In genomic region chr2:135930696-135931095, GRCm38 (mm10) we compare ENCODE assay signal across 30 mouse cellular contexts.
"Had no signal": no experiment of that assay in that cellular context is flagged by ENCODE, and none has a peak within 500 bp of the region (broad histone marks: within the 10 kb centered on the region; RNA-seq: fewer than 3 reads in every experiment).

No protein-coding gene starts in this region.

- H3K4me1 ChIP-seq: liver, embryonic 12.5 days; liver, embryonic 13.5 days; liver, embryonic 15.5 days; lung, embryonic 15.5 days had no signal

- H3K27me3 ChIP-seq: limb, embryonic 12.5 days; limb, embryonic 13.5 days; limb, embryonic 15.5 days; liver, embryonic 12.5 days; liver, embryonic 13.5 days; liver, embryonic 15.5 days; lung, embryonic 15.5 days; megakaryocyte, embryonic 14.5 days; midbrain, embryonic 12.5 days; midbrain, embryonic 13.5 days; midbrain, embryonic 15.5 days had no signal

- H3K9ac ChIP-seq: limb, embryonic 12.5 days; limb, embryonic 13.5 days; limb, embryonic 15.5 days; liver, embryonic 12.5 days; liver, embryonic 13.5 days; liver, embryonic 14.5 days; liver, embryonic 15.5 days; liver, postnatal 0 days; lung, embryonic 14.5 days; lung, embryonic 15.5 days; midbrain, embryonic 12.5 days; midbrain, embryonic 13.5 days; midbrain, embryonic 15.5 days had no signal

- DNase-seq: left cerebral cortex, postnatal 4 days; liver; liver, embryonic 13.5 days; liver, postnatal 0 days; lung, adult 18-20 months; lung, adult 2 months; lung, embryonic 14.5 days; lung, postnatal 10 days; lung, postnatal 14 days; lung, postnatal 36 days; lung, postnatal 4 days had no signal

- H3K4me2 ChIP-seq: limb, embryonic 12.5 days; limb, embryonic 13.5 days; limb, embryonic 15.5 days; liver, embryonic 11.5 days; liver, embryonic 12.5 days; liver, embryonic 13.5 days; liver, embryonic 15.5 days; lung, embryonic 14.5 days; lung, embryonic 15.5 days; midbrain, embryonic 12.5 days; midbrain, embryonic 13.5 days; midbrain, embryonic 15.5 days had no signal

- H3K4me3 ChIP-seq: left cerebral cortex, adult 2 months; limb, embryonic 10.5 days; limb, embryonic 12.5 days; limb, embryonic 13.5 days; limb, embryonic 15.5 days; liver, embryonic 12.5 days; liver, embryonic 13.5 days; liver, embryonic 15.5 days; lung, embryonic 15.5 days; megakaryocyte, embryonic 14.5 days; midbrain, embryonic 10.5 days; midbrain, embryonic 12.5 days; midbrain, embryonic 13.5 days; midbrain, embryonic 15.5 days; myocyte had no signal

- H3K9me3 ChIP-seq: limb, embryonic 10.5 days; limb, embryonic 12.5 days; limb, embryonic 13.5 days; limb, embryonic 15.5 days; liver, embryonic 12.5 days; liver, embryonic 13.5 days; liver, embryonic 15.5 days; lung, embryonic 15.5 days; megakaryocyte, embryonic 14.5 days; midbrain, embryonic 10.5 days; midbrain, embryonic 12.5 days; midbrain, embryonic 13.5 days; midbrain, embryonic 15.5 days had no signal

- ATAC-seq: liver, embryonic 12.5 days; liver, postnatal 0 days; lung, postnatal 0 days; midbrain, embryonic 13.5 days; midbrain, embryonic 15.5 days; midbrain, embryonic 16.5 days had no signal

- H3K27ac ChIP-seq: left cerebral cortex, adult 2 months; limb, embryonic 10.5 days; limb, embryonic 12.5 days; limb, embryonic 13.5 days; limb, embryonic 15.5 days; liver, embryonic 12.5 days; liver, embryonic 13.5 days; liver, embryonic 14.5 days; liver, embryonic 15.5 days; lung, embryonic 15.5 days; macrophage; midbrain, embryonic 10.5 days; midbrain, embryonic 12.5 days; midbrain, embryonic 13.5 days; midbrain, embryonic 15.5 days had no signal

- H3K36me3 ChIP-seq: limb, embryonic 10.5 days; limb, embryonic 13.5 days; limb, embryonic 15.5 days; liver, embryonic 12.5 days; liver, embryonic 13.5 days; liver, embryonic 15.5 days; lung, embryonic 15.5 days; midbrain, embryonic 10.5 days; midbrain, embryonic 15.5 days had no signal
